Mouse (Mus musculus) brain, embryonic 14.5 days (tissue): ENCODE measurements at regions not wholly inside any gene's neighbourhood (a gene's known extent, or its start where the extent isn't known, plus 50 kb on each side); places are given as distances from the start of the nearest gene placed in this dataset.

Experiments
- CTCF ChIP-seq: fragments of 200-500 bp; IDR thresholded peaks from 2 replicates; pipeline ENCODE4 v1.5.1; 2012; ENCODE audit warnings: inconsistent platforms, mild to moderate bottlenecking, moderate library complexity, borderline replicate concordance; ENCODE audit not compliant: insufficient read depth, insufficient read length; ENCODE audit errors: extremely low read depth
- POLR2A ChIP-seq: fragments of 200-500 bp; IDR thresholded peaks from 2 replicates; pipeline ENCODE4 v1.6.1; 2012; ENCODE audit warnings: mild to moderate bottlenecking, inconsistent platforms, borderline replicate concordance; ENCODE audit not compliant: poor library complexity, insufficient read depth, insufficient read length, severe bottlenecking; ENCODE audit errors: extremely low read depth

DNA sequence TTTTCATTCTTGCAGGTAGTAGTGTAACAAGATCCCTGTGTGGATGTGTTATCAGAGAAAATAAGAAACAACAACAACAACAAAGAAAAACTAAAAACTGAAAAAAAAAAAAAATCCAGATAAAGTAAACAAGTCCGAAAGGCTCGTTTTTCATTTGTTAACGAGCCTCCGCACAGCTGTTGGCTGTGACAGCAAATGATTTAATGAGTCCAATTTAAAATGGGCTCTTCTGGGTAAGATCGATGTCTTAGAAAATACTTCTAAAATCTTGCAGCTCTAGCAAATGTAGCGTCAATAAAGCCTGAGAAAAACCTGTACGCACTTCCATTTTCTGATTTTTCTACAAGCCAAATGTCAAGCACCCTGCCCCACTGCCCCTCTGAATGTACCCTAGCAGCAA is 155.8 kb upstream of the Zranb2 start:
- TF ChIP-seq POLR2A: no peak
- no peak for TF ChIP-seq CTCF
